Mouse (Mus musculus) heart, postnatal 36 days (tissue): ENCODE results near the gene Srp14. TPM values are rescaled to one million over a fixed set of nuclear protein-coding genes. Genes with fewer than 3 reads are reported as not detected.
A peak's percentile ranks its signal among the peaks of the same experiment; 100 is the strongest.

Experiments used
- DNase-seq, 2 experiments: peaks; one replicate each; pipeline ENCODE4 v3.0.0; 2021 to 2022
- intact Hi-C: fragments of 180-260 bp; cut with DNase I; formaldehyde crosslinking; loops from one replicate; pipeline ENCODE4 v1.15.1; 2025
- total RNA-seq, 2 experiments: library from RNA; stranded (reverse); gene quantifications; 2 replicates each; pipeline ENCODE4 v1.2.3; 2021

The Srp14 gene
- total RNA-seq, 2 experiments from 2014 or later = 114 to 118 TPM

DNA sequence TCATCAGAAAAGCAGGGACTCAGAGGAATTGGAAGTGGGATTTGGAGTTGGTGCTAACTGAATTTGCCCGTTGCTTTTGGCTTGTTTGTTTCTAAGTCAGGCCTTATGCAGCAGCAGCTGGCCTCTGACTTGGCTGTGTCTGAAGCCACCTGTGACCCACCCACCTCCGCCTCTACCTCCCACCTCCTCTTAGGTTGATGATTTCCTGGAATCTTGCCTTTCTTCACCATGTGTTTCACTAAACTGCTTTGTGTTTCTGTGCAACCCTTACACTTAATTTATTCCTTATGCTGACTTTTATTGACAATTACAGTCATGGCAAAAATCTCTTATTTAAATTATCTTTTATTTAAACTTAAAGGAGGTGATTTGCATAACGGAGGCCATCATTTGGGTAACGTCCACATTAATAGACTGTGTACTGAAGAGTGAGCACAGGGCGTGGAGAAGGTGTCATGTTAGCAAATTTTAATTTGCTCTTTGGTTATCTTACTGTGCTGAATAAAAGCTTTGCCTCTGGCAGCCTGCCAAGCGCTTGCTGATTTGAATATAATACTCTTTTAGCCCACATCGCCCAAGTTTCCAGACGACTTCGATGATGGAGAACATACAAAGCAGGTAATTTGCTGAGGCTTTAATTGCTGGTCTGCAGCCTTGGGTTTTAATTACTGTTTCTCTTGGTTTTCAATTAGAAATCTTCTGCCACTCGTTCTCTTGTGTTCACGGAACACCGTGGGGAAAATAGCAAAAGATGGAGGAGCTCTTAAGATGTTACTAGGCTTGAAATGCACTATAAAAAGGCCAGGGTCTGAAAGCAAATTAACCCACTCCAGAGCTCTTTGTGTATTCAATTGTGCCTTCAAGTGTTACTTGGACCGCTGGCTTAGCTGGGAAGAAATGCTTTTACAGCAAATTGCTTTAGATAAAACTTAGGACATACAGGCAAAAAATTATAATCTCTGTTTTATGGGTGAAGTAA is 33.5 kb downstream of the Srp14 start:
- intact Hi-C loops = no loop called here
- no peak for DNase-seq

DNA sequence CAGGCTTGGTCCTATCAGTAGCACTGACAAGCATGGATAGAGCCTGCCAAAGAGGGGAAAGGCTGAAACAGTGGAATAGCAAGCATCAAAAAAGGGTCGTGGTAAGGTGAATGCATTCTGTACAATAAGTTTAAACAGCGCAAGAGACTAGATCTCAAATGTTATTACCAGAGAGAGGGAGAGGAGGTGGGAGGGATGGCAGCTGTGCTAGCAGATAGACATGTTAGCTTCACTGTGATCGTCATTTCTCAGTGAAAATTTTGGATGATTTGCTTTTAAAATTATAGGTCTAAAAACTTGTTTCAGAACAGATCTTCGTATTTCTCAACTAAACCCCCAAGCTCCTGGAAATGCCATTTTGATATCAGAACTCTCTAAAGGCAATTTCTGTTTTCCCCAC is 36.8 kb downstream of the Srp14 start:
- no peak for DNase-seq
- intact Hi-C loops = no loop called here

DNA sequence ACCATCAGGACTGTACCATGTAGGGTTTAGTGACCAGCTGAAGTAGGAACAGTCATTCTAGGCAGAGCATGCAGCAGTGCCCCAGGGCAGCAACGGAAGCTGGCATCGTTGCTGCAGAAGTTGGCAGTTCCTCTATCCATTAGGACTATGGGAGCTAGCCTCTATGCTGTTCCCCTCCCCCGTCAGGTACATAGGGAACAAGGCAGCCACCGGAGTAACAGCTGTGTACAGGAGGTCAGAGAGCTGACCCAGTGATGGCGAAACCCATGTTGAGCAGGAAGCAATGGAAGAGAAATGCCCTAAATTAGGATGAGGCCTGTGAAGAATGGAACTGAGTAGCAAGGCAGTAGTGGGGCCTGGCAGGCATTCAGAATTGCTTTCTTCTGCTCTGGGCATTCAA is 37.3 kb downstream of the Srp14 start:
- no peak for DNase-seq
- intact Hi-C loops = no loop called here

DNA sequence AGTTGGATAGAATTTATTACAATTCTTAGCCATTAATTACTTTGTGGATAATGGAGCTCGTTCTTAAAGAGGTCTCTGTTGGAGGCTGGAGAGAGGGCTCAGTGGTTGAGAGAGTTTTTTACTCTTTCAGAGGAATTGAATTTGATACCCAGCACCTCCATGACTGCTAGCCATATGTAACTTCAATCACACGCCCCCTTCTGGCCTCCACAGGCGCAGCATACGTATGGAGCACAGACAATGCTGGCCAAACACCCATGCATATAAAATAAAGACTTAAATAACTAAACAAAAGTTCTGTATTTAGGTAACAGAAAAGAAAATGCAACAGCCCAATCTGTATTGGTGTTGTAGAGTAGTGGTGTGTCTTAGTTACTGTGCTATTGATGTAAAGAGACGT is 47.9 kb downstream of the Srp14 start:
- DNase-seq = peak; percentile 14 to 39
- intact Hi-C loops = loop anchor here (1.0 kb wide), 1 partner anchor 168 kb away; no protein-coding TSS in a partner anchor

DNA sequence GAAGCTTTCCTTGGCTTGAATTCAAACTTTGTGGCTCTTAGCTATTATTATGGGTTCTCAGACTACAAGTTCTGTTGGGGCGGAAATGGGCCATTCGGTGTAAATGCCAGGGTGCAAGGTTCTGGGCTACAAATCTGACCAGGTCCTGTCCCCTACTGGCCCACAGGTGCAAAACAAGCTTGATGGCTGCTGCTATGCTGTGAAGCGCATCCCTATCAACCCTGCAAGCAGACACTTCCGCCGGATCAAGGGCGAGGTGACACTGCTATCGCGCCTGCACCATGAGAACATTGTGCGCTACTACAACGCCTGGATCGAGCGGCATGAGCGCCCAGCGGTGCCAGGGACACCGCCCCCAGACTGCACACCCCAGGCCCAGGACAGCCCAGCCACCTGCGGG is 48.9 kb downstream of the Srp14 start:
- intact Hi-C loops = loop anchor here (1.0 kb wide), 1 partner anchor 167 kb away; no protein-coding TSS in a partner anchor
- DNase-seq = no peak

DNA sequence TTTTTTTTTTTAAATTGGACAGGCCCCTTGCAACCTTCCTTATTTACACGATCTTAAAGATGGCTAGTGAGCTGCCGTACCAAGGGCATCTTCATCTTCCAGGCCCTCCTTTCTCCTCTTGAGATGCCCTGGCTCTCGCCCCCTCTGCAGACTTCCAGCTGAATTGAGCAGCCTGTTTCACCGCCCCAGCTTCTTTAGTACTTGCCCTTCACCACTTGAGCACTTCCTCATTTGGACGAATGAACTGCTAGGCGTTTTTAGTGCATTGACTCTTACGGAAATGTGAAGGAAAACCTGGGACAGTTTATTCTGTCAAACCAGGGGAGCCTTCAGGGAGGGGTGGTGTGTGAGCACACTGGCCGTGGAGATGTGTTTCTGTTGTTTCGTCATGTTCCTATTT is 50.2 kb downstream of the Srp14 start:
- intact Hi-C loops = no loop called here
- DNase-seq = no peak

DNA sequence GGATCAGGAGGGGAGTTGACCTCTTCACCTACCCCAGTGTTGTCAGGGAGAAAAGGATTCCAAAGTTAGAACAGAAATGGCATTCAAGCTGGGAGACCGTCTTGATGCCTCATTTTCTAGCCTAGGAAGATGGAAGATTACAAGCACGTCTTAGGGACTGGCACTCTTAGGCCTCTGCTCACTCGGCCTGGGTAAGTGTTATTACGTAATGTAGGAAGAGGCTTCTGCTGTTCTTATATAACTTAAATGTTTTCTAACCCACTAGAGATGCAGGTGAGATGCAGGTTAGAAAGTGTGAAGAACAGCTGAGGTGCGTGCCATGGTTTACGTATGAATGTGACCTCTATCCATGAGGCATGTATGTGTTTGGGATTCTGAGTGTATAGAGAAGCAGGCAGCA is 51.2 kb downstream of the Srp14 start:
- DNase-seq = no peak
- intact Hi-C loops = no loop called here

Other genes with a start within 250 kb of the Srp14 start
- not detected for gene Fsip1, start 222.7 kb downstream of the Srp14 start, total RNA-seq
- under 1 TPM; 0.14 to 0.17 TPM for gene Gpr176, start 106.3 kb downstream of the Srp14 start, total RNA-seq
- 1 to 10 TPM; 4.8 to 6.5 TPM for gene Eif2ak4, start 91.1 kb downstream of the Srp14 start, total RNA-seq
- gene Bmf, start 70.0 kb upstream of the Srp14 start, total RNA-seq = 1 to 10 TPM; 6.7 to 8.2 TPM
- gene Bub1b, start 118.5 kb upstream of the Srp14 start, total RNA-seq = 1 to 10 TPM; 1.4 to 1.8 TPM
- gene Pak6, start 183.6 kb upstream of the Srp14 start, total RNA-seq = 10 to 100 TPM; 10.1 to 13.0 TPM
- 1 to 10 TPM; 1.4 to 2.5 TPM for gene Ankrd63, start 224.3 kb upstream of the Srp14 start, total RNA-seq
- 1 to 10 TPM; 1.9 to 2.7 TPM for gene Plcb2, start 248.7 kb upstream of the Srp14 start, total RNA-seq